ENCODE assay signal across 14 mouse cellular contexts in the genomic region with DNA sequence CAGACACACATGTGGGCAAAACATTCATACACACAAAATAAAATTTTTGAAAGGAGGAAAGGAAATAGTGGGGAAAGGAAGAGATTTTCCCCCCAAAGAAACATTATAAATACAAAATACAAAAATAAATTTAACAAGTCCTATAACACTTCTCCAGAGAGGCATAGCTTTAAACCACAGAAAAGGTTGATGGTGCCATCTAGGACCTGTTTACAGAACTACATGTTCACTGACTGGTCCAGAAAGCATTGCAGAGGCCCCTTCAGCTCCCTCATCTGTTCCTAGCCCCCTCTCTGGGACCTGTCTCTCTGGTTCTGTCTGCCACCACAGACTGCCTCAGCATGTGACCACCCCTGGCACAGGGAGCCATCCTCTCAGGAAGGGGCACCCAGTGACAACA. TPM values are rescaled to one million over a fixed set of nuclear protein-coding genes. Genes with fewer than 3 reads are reported as not detected.
DNase-seq lines count a peak whose midpoint lies in the region; ATAC-seq and TF ChIP-seq lines count a peak whose summit lies in the region.
"Had no signal": no experiment of that assay in that cellular context is flagged by ENCODE, and none has a peak within 500 bp of the region (broad histone marks: within the 10 kb centered on the region; RNA-seq: fewer than 3 reads in every experiment).

No protein-coding gene starts in this region.

- H3K36me3 ChIP-seq in heart, adult 2 months (ENCODE audit: control insufficient read depth, insufficient read depth, low read length): no peaks in the 10 kb centered on the region
- H3K36me3 ChIP-seq in heart, embryonic 11.5 days (ENCODE audit: control insufficient read depth, insufficient read depth, low read length): no peaks in the 10 kb centered on the region
- H3K36me3 ChIP-seq in lung, embryonic 14.5 days (ENCODE audit: insufficient read depth): no peaks in the 10 kb centered on the region
- H3K36me3 ChIP-seq in MEL (ENCODE audit: control insufficient read depth in 1 of 2, insufficient read depth in 2 of 2, low read length in 2 of 2): no peaks in the 10 kb centered on the region
- H3K36me3 ChIP-seq: G1E; hindbrain, embryonic 13.5 days had no signal

- no peak for TF ChIP-seq POLR2A in heart, adult 2 months (IDR thresholded peaks at IDR 0.05; ENCODE audit: insufficient read depth, low read depth, low read length)
- TF ChIP-seq POLR2A in MEL (IDR thresholded peaks at IDR 0.05; ENCODE audit: control insufficient read depth in 1 of 2, insufficient read depth in 1 of 2, low read depth in 1 of 2, low read length in 2 of 2, poor library complexity in 1 of 2): no peak

- intact Hi-C loops in heart, adult 2 months (cut with DNase I): loop anchor here (1.0 to 10.0 kb wide), 2 partner anchors 106 to 196 kb away; no protein-coding TSS in a partner anchor

- H3K9me3 ChIP-seq in heart, embryonic 11.5 days (replicated peaks; ENCODE audit: control insufficient read depth, low read length): no peaks in the 10 kb centered on the region
- H3K9me3 ChIP-seq in lung, embryonic 14.5 days (ENCODE audit: low read depth, low read length): no peaks in the 10 kb centered on the region
- H3K9me3 ChIP-seq in MEL (replicated peaks; ENCODE audit: insufficient read depth, low read length): no peaks in the 10 kb centered on the region
- H3K9me3 ChIP-seq: G1E; hindbrain, embryonic 13.5 days had no signal

- H3K79me2 ChIP-seq in heart, adult 2 months (replicated peaks; ENCODE audit: control insufficient read depth, insufficient read depth, low read length): no peaks in the 10 kb centered on the region
- no peaks in the 10 kb centered on the region for H3K79me2 ChIP-seq in MEL (ENCODE audit: control insufficient read depth, insufficient read depth, low read length, poor library complexity)

- peak; percentile 69 for TF ChIP-seq CTCF in heart, adult 2 months (IDR thresholded peaks at IDR 0.05)
- no peak for TF ChIP-seq CTCF in lung, embryonic 14.5 days (IDR thresholded peaks at IDR 0.05; ENCODE audit: low read depth)
- TF ChIP-seq CTCF in MEL (IDR thresholded peaks at IDR 0.05 in 2 of 3, conservative IDR thresholded peaks at IDR 0.05 in 1 of 3; ENCODE audit: control insufficient read depth in 1 of 3, insufficient read depth in 1 of 3, low read depth in 2 of 3, low read length in 3 of 3, poor library complexity in 1 of 3, severe bottlenecking in 1 of 3): peak in 1 of 3 experiments; percentile 48; a peak in 3 of 6 replicates

- H3K4me3 ChIP-seq in heart, adult 2 months: no peak overlapping the region
- no peak overlapping the region for H3K4me3 ChIP-seq in heart, embryonic 11.5 days (ENCODE audit: low read depth, low read length)
- H3K4me3 ChIP-seq in lung, embryonic 14.5 days (ENCODE audit: low read depth, low read length): no peak overlapping the region
- no peak overlapping the region for H3K4me3 ChIP-seq in MEL (ENCODE audit: control insufficient read depth in 1 of 2, insufficient read depth in 1 of 2, low read depth in 2 of 2, low read length in 2 of 2)
- H3K4me3 ChIP-seq: hindbrain, embryonic 13.5 days had no signal

- H3K9ac ChIP-seq in heart, adult 2 months (ENCODE audit: low read depth, low read length): no peak overlapping the region
- no peak overlapping the region for H3K9ac ChIP-seq in heart, embryonic 11.5 days (ENCODE audit: low read depth, low read length)
- no peak overlapping the region for H3K9ac ChIP-seq in lung, embryonic 14.5 days
- no peak overlapping the region for H3K9ac ChIP-seq in MEL (ENCODE audit: control insufficient read depth, low read depth, low read length, poor library complexity, severe bottlenecking)
- H3K9ac ChIP-seq: hindbrain, embryonic 13.5 days had no signal

- no peak overlapping the region for H3K4me2 ChIP-seq in heart, embryonic 11.5 days
- no peak overlapping the region for H3K4me2 ChIP-seq in lung, embryonic 14.5 days
- H3K4me2 ChIP-seq: hindbrain, embryonic 13.5 days had no signal

- peak; percentile 62 for TF ChIP-seq RAD21 in MEL (IDR thresholded peaks at IDR 0.05; ENCODE audit: low read depth, low read length)

- H3K4me1 ChIP-seq in heart, adult 2 months (ENCODE audit: control insufficient read depth, insufficient read depth, low read length): no peaks in the 10 kb centered on the region
- no peaks in the 10 kb centered on the region for H3K4me1 ChIP-seq in heart, embryonic 11.5 days (ENCODE audit: control insufficient read depth, insufficient read depth, low read length)
- H3K4me1 ChIP-seq in lung, embryonic 14.5 days (ENCODE audit: insufficient read depth): no peaks in the 10 kb centered on the region
- no peaks in the 10 kb centered on the region; a peak in 1 of 4 replicates for H3K4me1 ChIP-seq in MEL (ENCODE audit: control insufficient read depth in 1 of 2, insufficient read depth in 2 of 2, low read length in 2 of 2)
- H3K4me1 ChIP-seq: hindbrain, embryonic 13.5 days had no signal

- H3K27ac ChIP-seq in heart, adult 2 months: no peak overlapping the region
- H3K27ac ChIP-seq in heart, embryonic 11.5 days (ENCODE audit: low read depth, low read length): no peak overlapping the region
- H3K27ac ChIP-seq in lung, embryonic 14.5 days (ENCODE audit: low read depth): no peak overlapping the region
- no peak overlapping the region for H3K27ac ChIP-seq in MEL (ENCODE audit: control insufficient read depth, low read depth, low read length)
- H3K27ac ChIP-seq: hindbrain, embryonic 13.5 days had no signal

- ATAC-seq in heart, embryonic 11.5 days (replicated peaks; ENCODE audit: insufficient number of reproducible peaks, low FRiP score, low TSS enrichment): no peak
- no peak for ATAC-seq in lung, embryonic 14.5 days (ENCODE audit: insufficient read depth)
- ATAC-seq: forebrain, embryonic 14.5 days; midbrain, embryonic 16.5 days had no signal

- TF ChIP-seq EP300 in heart, adult 2 months (IDR thresholded peaks at IDR 0.05; ENCODE audit: insufficient read depth, low read depth, low read length): no peak
- no peak for TF ChIP-seq EP300 in MEL (IDR thresholded peaks at IDR 0.05; ENCODE audit: low read depth in 1 of 2, low read length in 2 of 2)

- DNase-seq in heart, adult 2 months: no peak
- peak; percentile 15 for DNase-seq in lung, embryonic 14.5 days
- DNase-seq in lung, adult 18-20 months: no peak
- peak; percentile 21 for DNase-seq in MEL (ENCODE audit: low read depth, low spot score)
- peak; percentile 39 for DNase-seq in induced T-regulatory cell, adult 2 months (ENCODE audit: low read depth)
- no peak for DNase-seq in urinary bladder, postnatal 4 days (ENCODE audit: low spot score in 2 of 2)
- DNase-seq: thymus, adult 18-20 months had no signal

- H3K27me3 ChIP-seq in heart, adult 2 months (ENCODE audit: control insufficient read depth, insufficient read depth, low read length): no peaks in the 10 kb centered on the region
- no peaks in the 10 kb centered on the region for H3K27me3 ChIP-seq in heart, embryonic 11.5 days (ENCODE audit: control insufficient read depth, insufficient read depth, low read length)
- no peaks in the 10 kb centered on the region for H3K27me3 ChIP-seq in lung, embryonic 14.5 days (ENCODE audit: insufficient read depth, low read length)
- H3K27me3 ChIP-seq in MEL (ENCODE audit: control insufficient read depth in 1 of 2, insufficient read depth in 2 of 2, low read length in 2 of 2): no peaks in the 10 kb centered on the region; a peak in 2 of 4 replicates
- H3K27me3 ChIP-seq: hindbrain, embryonic 13.5 days had no signal

TF ChIP-seq in MEL, 35 proteins besides CTCF, POLR2A, EP300 and RAD21:
- TF ChIP-seq HCFC1 (IDR thresholded peaks at IDR 0.05; ENCODE audit: low read depth, low read length): no peak
- no peak for TF ChIP-seq TAL1 (IDR thresholded peaks at IDR 0.05; ENCODE audit: low read length)
- no peak for TF ChIP-seq TCF12 (IDR thresholded peaks at IDR 0.05; ENCODE audit: low read depth, low read length)
- no peak for TF ChIP-seq USF1 (IDR thresholded peaks at IDR 0.05; ENCODE audit: low read depth, low read length)
- TF ChIP-seq JUND (IDR thresholded peaks at IDR 0.05; ENCODE audit: low read depth, low read length): no peak
- no peak for TF ChIP-seq CHD2 (IDR thresholded peaks at IDR 0.05; ENCODE audit: low read length)
- no peak for TF ChIP-seq ZNF384 (IDR thresholded peaks at IDR 0.05; ENCODE audit: low read depth, low read length)
- TF ChIP-seq ZC3H11A (IDR thresholded peaks at IDR 0.05; ENCODE audit: low read depth, low read length): peak; percentile 40
- TF ChIP-seq USF2 (IDR thresholded peaks at IDR 0.05; ENCODE audit: borderline replicate concordance in 1 of 2, insufficient read depth in 1 of 2, low read depth in 1 of 2, low read length in 2 of 2): no peak
- TF ChIP-seq SMC3 (IDR thresholded peaks at IDR 0.05; ENCODE audit: low read depth, low read length): peak; percentile 53
- no peak for TF ChIP-seq POLR2AphosphoS5 (IDR thresholded peaks at IDR 0.05; ENCODE audit: borderline replicate concordance, low read depth, low read length)
- TF ChIP-seq GATA1 (IDR thresholded peaks at IDR 0.05; ENCODE audit: low read depth, low read length): no peak
- TF ChIP-seq MYC (IDR thresholded peaks at IDR 0.05; ENCODE audit: low read depth, low read length): no peak
- TF ChIP-seq ZMIZ1 (IDR thresholded peaks at IDR 0.05; ENCODE audit: low read depth, low read length): no peak

RNA-seq across cellular contexts. Expression of gene Hk1, which starts 1.2 kb away (rescaled TPM):
- 100 to 1,000 TPM; 120 TPM for total RNA-seq in heart, adult 2 months (2021)
- polyA plus RNA-seq in heart, adult 2 months (2012; rRNA removed): 71.0 and 81.9 TPM in 2 replicates
- polyA plus RNA-seq in heart, embryonic 11.5 days (2014; fragmentation: Nextera tagmentation; extraction: Ambion mirVana): 97.0 and 157 TPM in 2 replicates
- 20.9 and 22.4 TPM in 2 replicates for polyA plus RNA-seq in lung, embryonic 14.5 days (2014; fragmentation: Nextera tagmentation; extraction: Ambion mirVana)
- 441 and 515 TPM in 2 replicates for total RNA-seq in MEL (2012; rRNA removed)
- polyA plus RNA-seq in MEL (2012; ENCODE audit: insufficient read depth in 1 of 2, insufficient read length in 2 of 2, low read depth in 1 of 2, low replicate concordance in 2 of 2, missing spikeins in 1 of 2): 100 to 1,000 TPM; 192 to 740 TPM

RNA-seq across cellular contexts. Expression of gene Hkdc1, which starts 41.4 kb away (rescaled TPM):
- total RNA-seq in heart, adult 2 months (2021): not detected
- polyA plus RNA-seq in heart, adult 2 months (2012; rRNA removed): not detected in 2 replicates
- 0.49 and 0.57 TPM in 2 replicates for polyA plus RNA-seq in heart, embryonic 11.5 days (2014; fragmentation: Nextera tagmentation; extraction: Ambion mirVana)
- polyA plus RNA-seq in lung, embryonic 14.5 days (2014; fragmentation: Nextera tagmentation; extraction: Ambion mirVana): 1.4 and 1.5 TPM in 2 replicates
- total RNA-seq in MEL (2012; rRNA removed): 0.42 and 0.69 TPM in 2 replicates
- under 1 TPM in 1 of 2 experiments, not detected in 1; 0.38 TPM for polyA plus RNA-seq in MEL (2012; ENCODE audit: insufficient read depth in 1 of 2, insufficient read length in 2 of 2, low read depth in 1 of 2, low replicate concordance in 2 of 2, missing spikeins in 1 of 2)
- total RNA-seq: adrenal gland, adult 18-20 months; heart, adult 8-10 months had no signal
- polyA plus RNA-seq: G1E had no signal

Comparison
In these comparisons a context has a peak if more than half of its experiments do, and no peak if none do; other contexts are left out.
1. DNase-seq: peak in lung, embryonic 14.5 days (single experiment), MEL (single experiment) and induced T-regulatory cell, adult 2 months (single experiment); none in heart, adult 2 months (0 of 2), lung, adult 18-20 months (0 of 2) and urinary bladder, postnatal 4 days (0 of 2).